Mouse (Mus musculus) heart, postnatal 0 days (tissue): ENCODE measurements at regions not wholly inside any gene's neighbourhood (a gene's known extent, or its start where the extent isn't known, plus 50 kb on each side); places are given as distances from the start of the nearest gene placed in this dataset.
A peak's percentile ranks its signal among the peaks of the same experiment; 100 is the strongest.

ENCODE experiments used
- ATAC-seq: fragments of 200-750 bp; cut with Nextera tagmentation; 2 replicates; pipeline ENCODE4 v1.8.0; 2017; ENCODE audit warnings: low read depth, moderate number of reproducible peaks, moderate library complexity; ENCODE audit not compliant: insufficient read depth
- DNase-seq: peaks from one replicate; pipeline ENCODE4 v3.0.0-alpha.2; 2016; ENCODE audit warnings: low spot score
- H3K27ac ChIP-seq: fragments of 300-500 bp; sonication (generic); 2 replicates; pipeline ENCODE4 v1.5.1; 2014; ENCODE audit warnings: low read depth, mild to moderate bottlenecking
- H3K27me3 ChIP-seq: fragments of 300-500 bp; sonication (generic); 2 replicates; pipeline ENCODE4 v1.6.1; 2014; ENCODE audit warnings: low read length, mixed read lengths; ENCODE audit not compliant: control insufficient read depth, insufficient read depth
- H3K36me3 ChIP-seq: fragments of 300-500 bp; sonication (generic); replicated peaks from 2 replicates; pipeline ENCODE4 v1.6.1; 2014; ENCODE audit warnings: low read length, mixed read lengths; ENCODE audit not compliant: control insufficient read depth, insufficient read depth
- H3K4me1 ChIP-seq: fragments of 300-500 bp; sonication (generic); 2 replicates; pipeline ENCODE4 v1.6.1; 2014; ENCODE audit warnings: antibody characterized with exemption; ENCODE audit not compliant: control insufficient read depth, insufficient read depth
- H3K4me2 ChIP-seq: fragments of 300-500 bp; sonication (generic); 2 replicates; pipeline ENCODE4 v1.6.1; 2014; ENCODE audit warnings: low read depth, mild to moderate bottlenecking, low read length, moderate library complexity
- H3K4me3 ChIP-seq: fragments of 300-500 bp; sonication (generic); 2 replicates; pipeline ENCODE4 v1.5.1; 2014; ENCODE audit warnings: low read depth, low read length
- H3K9ac ChIP-seq: fragments of 300-500 bp; sonication (generic); replicated peaks from 2 replicates; pipeline ENCODE4 v1.6.1; 2014; ENCODE audit warnings: low read depth, low read length, mixed read lengths
- H3K9me3 ChIP-seq: fragments of 300-500 bp; sonication (generic); replicated peaks from 2 replicates; pipeline ENCODE4 v1.6.1; 2016; ENCODE audit warnings: low read length; ENCODE audit not compliant: control insufficient read depth
- CTCF ChIP-seq: IDR thresholded peaks from 2 replicates; pipeline ENCODE4 v1.5.1; 2016; ENCODE audit warnings: antibody characterized with exemption, control low read depth, low read depth
- EP300 ChIP-seq: IDR thresholded peaks from 2 replicates; pipeline ENCODE4 v1.6.1; 2016; ENCODE audit warnings: antibody characterized with exemption, low read depth
- WGBS: fragments of 180-500 bp; shearing (Covaris S2); extraction: QIAGEN DNeasy Blood & Tissue Kit; methylation state at CpG from one replicate; pipeline ENCODE4 v1.1.7; 2014; 5-methylcytosine and 5-hydroxymethylcytosine counted together

- peak overlapping the region; percentile 51 for H3K4me2 ChIP-seq
- 21% methylated on average over 15 of the region's 15 CpGs for WGBS
- ATAC-seq (peak; percentile 76), DNase-seq (peak; percentile 38)
- no peaks in the 10 kb centered on the region for H3K27me3 ChIP-seq
- no peaks in the 10 kb centered on the region for H3K9me3 ChIP-seq
- TF ChIP-seq CTCF (no peak), EP300 (peak; percentile 48; the same call in 1 of the 2 replicates)
- no peaks in the 10 kb centered on the region for H3K36me3 ChIP-seq
- H3K9ac ChIP-seq = no peak overlapping the region
- H3K4me1 ChIP-seq = peaks cover 10% of the 10 kb centered on the region
- 0 out of 2 replicates have a peak overlapping the region, but pooled peaks have one; percentile 6 for H3K4me3 ChIP-seq
- H3K27ac ChIP-seq = peak overlapping the region; percentile 7
These were observed 188.9 kb upstream of the Hnrnpa3 start for GRCm38 (mm10) chr2:75469958-75470687.

- 0 out of 2 replicates have a peak overlapping the region, but pooled peaks have one; percentile 6 for H3K4me3 ChIP-seq
- no peak for ATAC-seq
These were observed 188.4 kb upstream of the Hnrnpa3 start for GRCm38 (mm10) chr2:75470688-75471054.

GRCm38 (mm10) chr2:75472489-75472888, 186.6 kb upstream of the Hnrnpa3 start:
- Histone ChIP-seq H3K9ac (no peak overlapping the region), H3K9me3 (no peaks in the 10 kb centered on the region)
- ATAC-seq = no peak

More at GRCm38 (mm10) chr2:75470688-75471054, 188.4 kb upstream of the Hnrnpa3 start:
- no peaks in the 10 kb centered on the region for H3K36me3 ChIP-seq
- WGBS = 48% methylated on average over 9 of the region's 9 CpGs
- DNase-seq = no peak
- no peak overlapping the region for H3K9ac ChIP-seq
- TF ChIP-seq CTCF = no peak
- TF ChIP-seq EP300 = no peak
- H3K4me2 ChIP-seq = peak overlapping the region; percentile 51
- no peaks in the 10 kb centered on the region for H3K27me3 ChIP-seq
- no peak overlapping the region for H3K27ac ChIP-seq
- H3K9me3 ChIP-seq = no peaks in the 10 kb centered on the region
- peaks cover 10% of the 10 kb centered on the region for H3K4me1 ChIP-seq

GRCm38 (mm10) chr2:75474509-75474908, 184.6 kb upstream of the Hnrnpa3 start:
- TF ChIP-seq EP300 (no peak), CTCF (no peak)
- Histone ChIP-seq H3K4me3 (no peak overlapping the region), H3K36me3 (no peaks in the 10 kb centered on the region), H3K9me3 (no peaks in the 10 kb centered on the region), H3K27ac (no peak overlapping the region), H3K27me3 (no peaks in the 10 kb centered on the region), H3K9ac (no peak overlapping the region), H3K4me1 (peaks cover 10% of the 10 kb centered on the region), H3K4me2 (no peak overlapping the region)
- WGBS = 58% methylated on average over 6 of the region's 6 CpGs
- no peak for ATAC-seq
- no peak for DNase-seq

More at GRCm38 (mm10) chr2:75472489-75472888, 186.6 kb upstream of the Hnrnpa3 start:
- peaks cover 10% of the 10 kb centered on the region for H3K4me1 ChIP-seq
- no peak overlapping the region for H3K4me2 ChIP-seq
- 83% methylated on average over 9 of the region's 9 CpGs for WGBS
- no peak overlapping the region for H3K27ac ChIP-seq
- TF ChIP-seq EP300 (no peak), CTCF (no peak)
- no peaks in the 10 kb centered on the region for H3K36me3 ChIP-seq
- H3K4me3 ChIP-seq = no peak overlapping the region
- H3K27me3 ChIP-seq = no peaks in the 10 kb centered on the region
- DNase-seq = no peak

GRCm38 (mm10) chr2:75476350-75476749, 182.7 kb upstream of the Hnrnpa3 start:
- TF ChIP-seq EP300 (no peak), CTCF (no peak)
- Histone ChIP-seq H3K4me3 (no peak overlapping the region), H3K4me2 (no peak overlapping the region), H3K27me3 (no peaks in the 10 kb centered on the region), H3K4me1 (no peaks in the 10 kb centered on the region), H3K27ac (no peak overlapping the region), H3K36me3 (no peaks in the 10 kb centered on the region), H3K9ac (no peak overlapping the region), H3K9me3 (no peaks in the 10 kb centered on the region)
- 93% methylated on average over 1 of the region's 1 CpGs for WGBS
- ATAC-seq = no peak
- DNase-seq = no peak

GRCm38 (mm10) chr2:75477076-75477475, 182.0 kb upstream of the Hnrnpa3 start:
- no peak overlapping the region for H3K4me2 ChIP-seq
- DNase-seq (no peak), ATAC-seq (no peak)
- no peak overlapping the region for H3K9ac ChIP-seq
- H3K27me3 ChIP-seq = no peaks in the 10 kb centered on the region
- no peak overlapping the region for H3K4me3 ChIP-seq
- no peaks in the 10 kb centered on the region for H3K36me3 ChIP-seq
- H3K27ac ChIP-seq = no peak overlapping the region
- TF ChIP-seq CTCF (no peak), EP300 (no peak)
- WGBS = 88% methylated on average over 8 of the region's 8 CpGs
- H3K9me3 ChIP-seq = no peaks in the 10 kb centered on the region
- H3K4me1 ChIP-seq = no peaks in the 10 kb centered on the region
